Mouse (Mus musculus) frontal cortex, postnatal 25 days (tissue): ENCODE measurements at regions not wholly inside any gene's neighbourhood (a gene's known extent, or its start where the extent isn't known, plus 50 kb on each side); places are given as distances from the start of the nearest gene placed in this dataset.
"Not testable (repeated sequence)": the region's sequence is repeated elsewhere in the genome, so short reads cannot be mapped to it uniquely, and the experiment has no call there.

Experiments used
- DNase-seq, 2 experiments: peaks; one replicate each; pipeline ENCODE4 v3.0.0; 2022; ENCODE audit warnings: low spot score in 2 of 2

GRCm38 (mm10) chr11:71285193-71285592, 54.7 kb upstream of the Nlrp1b start:
- no peak for DNase-seq

DNA sequence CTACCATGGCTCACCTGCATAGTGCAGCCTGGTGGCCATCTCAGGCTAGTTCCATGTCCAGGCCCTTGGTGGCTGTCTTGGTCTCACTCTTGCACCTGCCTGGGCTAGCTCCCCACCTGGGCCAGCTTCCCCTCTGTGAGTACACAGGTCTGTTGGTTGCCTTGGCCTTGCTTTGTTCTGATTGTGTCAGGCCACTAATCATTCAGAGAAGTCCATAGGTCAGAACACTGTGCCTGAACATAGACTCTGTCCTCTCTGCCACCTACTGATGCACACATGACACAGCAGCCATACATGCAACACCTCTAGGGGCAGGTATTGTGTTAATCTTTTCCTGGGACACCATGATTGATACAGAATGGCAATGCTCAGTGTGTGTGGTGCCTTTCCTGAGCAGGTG, 57.7 kb upstream of the Nlrp1b start:
- not testable (repeated sequence) for DNase-seq

DNA sequence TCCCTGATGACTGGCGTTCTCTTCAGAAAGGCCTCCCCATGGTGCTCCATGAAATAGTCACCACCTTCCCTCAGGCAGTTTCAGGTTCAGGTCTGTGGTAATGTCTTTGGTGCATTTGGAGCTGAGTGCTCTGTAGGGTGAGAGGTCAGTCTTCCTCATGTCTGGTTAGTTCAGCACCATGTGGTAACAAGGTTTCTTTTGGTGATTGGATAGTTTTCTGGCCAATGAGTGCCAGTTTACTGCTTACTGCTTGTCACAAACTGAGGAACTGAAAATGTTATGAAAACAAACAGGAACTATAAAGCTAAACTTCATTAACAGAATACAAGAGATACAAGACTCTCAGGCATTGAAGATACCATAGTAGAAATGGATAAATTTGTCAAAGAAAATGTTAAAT, 59.0 kb upstream of the Nlrp1b start:
- DNase-seq, result no peak

DNA sequence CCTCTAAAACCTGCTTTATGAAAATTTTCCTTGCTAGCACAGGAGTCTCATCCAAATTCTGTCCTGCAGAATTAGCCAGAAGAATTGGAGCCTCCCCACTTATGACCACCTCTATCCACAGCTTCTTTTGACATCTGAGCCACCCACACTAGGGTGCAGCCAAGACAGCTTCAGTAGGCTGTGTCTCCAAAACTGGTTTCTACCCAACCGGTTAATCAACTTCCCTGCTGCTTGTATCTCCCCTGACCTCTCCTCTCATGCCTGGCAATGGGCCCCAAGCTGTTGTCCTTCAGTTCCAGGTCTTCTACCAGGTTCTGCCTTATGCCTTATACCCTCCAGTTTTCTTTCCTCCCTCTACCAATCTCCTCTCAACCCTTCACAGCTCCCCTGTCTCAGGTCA, 68.9 kb upstream of the Nlrp1b start:
- no peak for DNase-seq

DNA sequence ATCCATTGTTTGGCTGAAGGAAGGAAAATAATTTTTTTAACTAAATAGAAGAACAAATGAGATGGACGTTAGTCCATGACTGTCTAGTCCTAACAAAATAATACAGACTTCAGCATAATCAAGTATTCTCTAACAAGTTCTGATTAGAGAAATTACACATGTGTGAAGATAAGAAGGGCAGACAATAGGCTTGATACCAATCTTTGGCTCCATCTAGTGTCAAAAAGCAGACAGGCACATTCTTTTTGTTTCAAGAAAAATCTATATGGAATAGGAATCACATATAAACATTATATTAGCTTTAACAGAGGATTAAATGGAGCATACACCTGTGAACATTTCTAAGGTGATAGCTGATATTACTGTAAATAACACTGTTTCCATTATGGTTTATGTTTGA, 92.9 kb upstream of the Nlrp1b start:
- no peak for DNase-seq

DNA sequence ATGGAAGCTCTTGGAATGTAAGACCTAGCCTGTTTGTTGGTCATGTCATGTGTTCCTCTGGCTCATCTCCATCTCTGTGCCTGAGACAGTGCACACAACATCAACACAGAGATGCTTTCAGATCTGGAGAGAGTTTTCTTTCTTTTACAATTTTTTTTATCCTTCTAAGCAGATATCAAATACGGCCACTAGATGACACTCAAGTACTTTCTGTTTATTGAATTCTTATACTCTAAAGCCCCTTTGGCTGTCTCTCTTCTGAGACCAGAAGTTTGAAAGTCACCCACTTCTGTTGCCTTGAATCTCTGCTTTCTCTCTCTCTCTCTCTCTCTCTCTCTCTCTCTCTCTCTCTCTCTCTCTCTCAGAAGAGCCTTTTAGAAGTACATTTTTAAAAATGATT, 106.9 kb upstream of the Nlrp1b start:
- DNase-seq, result no peak

DNA sequence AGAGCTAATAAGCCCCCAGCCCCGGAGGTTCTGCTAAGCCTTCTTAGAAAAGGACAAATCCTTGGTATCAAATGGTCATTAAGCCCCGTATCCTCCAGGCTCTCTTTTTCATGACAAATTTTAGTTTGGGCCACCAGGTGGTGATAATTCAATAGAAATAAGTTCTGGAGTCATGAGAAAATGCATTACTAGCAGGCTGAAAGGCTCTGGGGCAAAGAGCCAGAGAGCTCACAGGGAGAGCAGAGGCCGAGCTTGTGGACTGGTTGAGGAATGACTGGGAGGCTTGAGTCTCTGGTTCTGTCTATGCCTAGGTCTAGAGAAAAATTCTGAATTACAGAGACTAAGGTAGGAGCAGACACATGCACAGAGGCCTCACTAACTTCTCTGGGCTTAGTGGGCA, 115.5 kb upstream of the Nlrp1b start:
- DNase-seq, result peak; percentile 4 to 23

DNA sequence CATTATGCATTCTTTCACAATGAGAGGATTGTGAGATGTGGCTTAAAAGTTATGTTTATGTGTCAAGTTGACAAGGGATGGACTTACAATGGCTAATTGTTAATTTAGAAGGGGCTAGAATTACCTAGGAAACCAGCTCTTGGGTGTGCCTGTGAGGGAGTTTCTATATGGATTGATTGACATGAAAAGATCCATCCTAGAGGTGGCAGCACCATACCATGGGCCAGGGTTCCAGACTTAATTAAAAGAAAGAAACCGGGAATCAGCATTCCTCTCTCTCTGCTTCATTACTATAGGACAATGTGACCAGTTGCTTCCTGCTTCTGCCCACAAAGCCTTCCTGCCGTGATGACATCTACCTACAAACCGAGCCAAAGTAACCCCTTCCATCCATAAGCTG, 126.6 kb upstream of the Nlrp1b start:
- DNase-seq, result no peak

DNA sequence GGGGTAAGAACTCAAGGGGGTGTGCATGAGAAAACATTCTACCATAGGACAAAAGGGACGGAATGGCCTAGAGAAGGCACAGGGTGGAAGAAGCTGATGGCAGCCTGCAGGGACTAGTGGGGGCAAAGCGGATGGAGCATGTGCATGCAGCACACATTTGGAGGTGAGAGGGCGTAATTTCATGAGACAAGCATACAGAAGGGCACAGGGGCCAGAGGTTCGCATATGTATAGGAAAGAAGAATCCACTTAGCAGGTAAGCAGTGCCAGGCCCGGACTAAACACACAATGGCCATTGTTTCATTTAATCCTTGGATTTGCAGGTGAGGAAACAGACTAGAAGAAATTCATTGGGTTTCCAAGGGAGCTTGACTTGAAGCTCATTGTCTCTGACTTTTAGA, 130.3 kb upstream of the Nlrp1b start:
- DNase-seq, result no peak

DNA sequence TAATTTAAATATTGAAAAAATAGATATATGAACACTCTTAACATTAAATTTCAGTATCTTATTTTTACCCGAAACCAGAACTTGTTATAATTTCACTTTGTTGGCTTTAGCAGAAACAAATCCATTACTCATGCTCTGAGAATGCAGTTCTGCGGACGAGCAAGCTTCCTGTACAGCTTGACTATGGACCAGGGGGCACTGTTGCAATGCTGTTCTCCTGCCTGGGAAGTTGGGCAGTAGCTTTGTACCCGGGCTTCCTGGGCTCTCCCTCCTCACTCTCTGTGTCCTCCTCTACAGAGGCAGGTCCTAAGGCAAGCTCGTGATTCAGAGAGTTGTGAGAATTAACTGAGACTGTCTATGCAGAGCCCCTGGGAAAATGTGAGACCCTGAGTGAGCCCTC, 141.3 kb upstream of the Nlrp1b start:
- DNase-seq, result no peak

DNA sequence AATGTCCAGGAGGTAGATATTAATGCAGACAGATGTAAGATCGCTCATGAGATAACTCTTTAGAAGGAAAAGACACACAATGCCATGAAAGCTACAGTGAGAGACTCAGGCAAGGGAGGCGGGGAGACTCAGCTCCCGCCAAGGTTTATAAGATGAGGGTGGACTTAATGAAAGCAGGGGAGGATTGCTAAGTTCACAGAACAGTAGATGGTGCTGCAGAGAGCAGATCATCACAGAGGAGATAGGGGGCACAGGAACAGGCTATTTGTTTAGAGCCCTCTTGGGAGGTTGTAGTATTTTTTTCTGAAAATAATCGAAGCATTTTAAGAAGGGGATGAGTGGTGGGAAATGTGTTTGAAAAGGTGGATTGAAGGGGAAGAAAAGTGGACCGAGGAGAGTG, 144.6 kb upstream of the Nlrp1b start:
- no peak for DNase-seq

DNA sequence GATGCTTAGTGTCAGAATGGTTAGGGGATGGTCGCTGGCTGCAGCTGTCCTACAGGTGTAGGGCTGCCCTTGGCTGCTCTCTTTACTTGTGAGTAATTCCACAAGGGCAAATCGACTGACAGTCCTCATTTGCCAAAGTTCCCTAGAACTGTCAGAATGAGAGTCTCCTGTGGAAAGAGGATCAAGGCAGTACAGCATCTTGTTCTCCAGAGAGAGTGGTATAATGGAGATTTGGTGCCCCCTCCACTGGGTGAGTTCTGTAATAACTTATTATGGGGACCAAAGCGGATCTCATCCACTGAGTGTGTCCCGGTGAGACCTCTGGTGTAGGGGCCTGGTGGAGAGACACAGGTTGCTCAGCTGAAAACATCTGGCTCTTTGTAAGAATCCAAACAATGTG, 157.9 kb upstream of the Nlrp1b start:
- DNase-seq, result no peak

- no peak for DNase-seq
These were observed 159.1 kb upstream of the Nlrp1b start for GRCm38 (mm10) chr11:71389659-71390058.

GRCm38 (mm10) chr11:71390151-71390550, 159.6 kb upstream of the Nlrp1b start:
- DNase-seq, result no peak

DNA sequence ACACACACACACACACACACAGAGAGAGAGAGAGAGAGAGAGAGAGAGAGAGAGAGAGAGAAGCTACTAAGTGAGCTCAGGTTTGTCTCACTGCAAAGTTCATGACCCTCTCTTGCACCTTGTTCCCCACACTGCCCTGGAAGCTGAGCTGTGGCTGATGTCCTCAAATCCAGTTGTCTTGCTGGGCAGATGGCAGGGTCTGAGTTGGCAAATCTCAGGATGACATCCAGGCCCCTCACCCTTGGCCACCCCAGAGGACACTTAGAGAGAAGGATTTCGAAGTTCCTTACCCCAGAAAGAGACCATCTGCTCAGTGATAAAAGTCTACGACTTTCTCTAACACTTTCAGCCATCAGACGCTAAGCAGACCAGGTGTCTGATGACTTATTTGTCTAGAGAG, 160.1 kb upstream of the Nlrp1b start:
- DNase-seq, result no peak

GRCm38 (mm10) chr11:71393406-71393805, 162.9 kb upstream of the Nlrp1b start:
- DNase-seq, result no peak

DNA sequence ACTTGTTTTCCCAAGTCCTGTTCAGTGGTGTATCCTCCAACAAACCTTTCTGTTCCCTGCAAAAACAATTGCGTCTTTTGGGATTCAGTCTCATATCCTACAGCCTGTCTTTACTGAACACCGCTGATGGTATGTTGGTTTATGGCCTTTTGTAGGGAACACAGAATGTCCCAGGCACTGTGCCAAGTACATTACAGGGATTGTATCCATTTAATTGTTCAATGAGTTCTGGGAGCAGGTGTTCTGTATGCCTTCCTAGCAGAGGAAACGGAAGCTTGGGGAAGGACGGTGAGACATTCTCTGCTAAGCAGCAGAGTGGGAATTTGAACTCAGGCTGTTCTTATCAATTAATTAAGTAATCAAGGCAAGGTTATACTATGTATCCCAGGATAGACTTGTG, 164.5 kb upstream of the Nlrp1b start:
- no peak for DNase-seq

DNA sequence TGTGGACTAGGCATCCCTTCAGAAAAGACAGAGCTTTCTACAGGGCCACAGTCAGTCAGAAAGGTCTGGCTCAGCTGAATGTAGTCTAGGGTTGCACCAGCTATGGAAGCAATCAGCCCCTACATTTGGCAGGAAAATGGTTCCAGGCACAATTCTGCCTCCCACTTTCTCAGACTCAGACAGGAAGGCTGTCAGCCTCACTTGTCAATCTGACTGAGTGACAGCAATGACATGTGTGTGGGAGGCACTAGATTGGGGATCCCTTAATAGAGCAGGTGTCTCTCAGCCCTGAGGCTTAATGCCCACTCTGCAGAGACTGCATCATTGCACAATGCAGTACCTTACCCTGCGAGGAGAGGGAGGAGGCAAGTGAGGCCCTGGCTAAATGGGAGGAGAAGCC, 165.1 kb upstream of the Nlrp1b start:
- no peak for DNase-seq

DNA sequence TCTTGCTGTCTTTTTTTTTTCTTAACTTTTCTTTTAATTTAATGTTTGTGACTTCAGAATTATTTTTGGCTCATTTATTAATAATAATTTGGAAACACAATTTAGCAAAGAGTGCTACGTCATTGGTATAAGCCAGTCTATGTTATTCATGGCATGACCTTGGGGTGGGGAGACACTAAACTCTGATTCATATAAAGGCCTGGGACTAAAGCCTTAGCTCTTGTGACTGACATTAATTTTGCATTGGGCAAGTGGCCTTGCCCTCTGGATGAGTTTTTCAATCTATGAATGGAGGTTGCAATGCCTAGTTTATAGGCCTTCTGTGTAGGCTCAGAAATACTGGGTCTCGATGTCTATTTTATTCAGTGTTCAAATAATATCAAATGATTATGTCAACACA, 169.8 kb upstream of the Nlrp1b start:
- DNase-seq, result no peak

DNA sequence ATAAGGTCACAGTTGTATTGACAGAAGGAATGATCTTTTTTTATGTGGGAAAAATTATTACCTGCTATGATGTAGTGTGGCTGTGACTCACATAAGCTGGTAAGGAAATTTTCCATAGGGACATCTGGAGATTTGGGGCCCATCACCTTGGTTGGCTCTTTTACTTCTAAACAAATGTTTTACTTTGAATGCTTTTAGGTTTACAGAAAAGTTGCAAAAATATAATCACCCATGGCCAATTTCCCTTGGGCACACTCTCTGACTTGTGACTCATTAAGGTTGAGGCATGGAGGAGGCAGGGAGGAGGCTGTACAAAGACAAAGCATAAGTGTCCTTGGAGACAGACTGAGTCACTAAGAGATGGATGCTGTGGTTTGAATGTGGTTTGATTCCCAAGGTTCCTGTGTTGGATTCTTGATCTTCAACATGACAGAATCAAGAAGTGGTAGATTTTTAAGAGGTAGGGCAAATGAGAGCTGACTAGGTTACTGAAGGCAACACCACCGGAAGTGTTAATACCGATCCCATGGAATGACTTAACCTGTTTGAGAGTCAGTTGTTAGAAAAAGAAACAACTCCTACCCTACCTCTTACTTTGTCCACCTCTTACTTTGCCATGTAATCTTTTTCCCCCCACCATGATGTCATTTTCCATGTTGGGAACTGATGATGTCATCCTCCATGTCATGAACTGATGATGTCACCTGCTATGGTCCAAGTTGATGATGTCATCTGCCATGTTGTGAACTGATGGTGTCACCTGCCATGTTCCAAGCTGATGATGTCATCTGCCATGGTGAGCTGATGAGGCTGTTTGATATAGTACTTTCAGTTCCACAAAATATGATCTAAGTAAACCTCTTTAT, 171.1 kb upstream of the Nlrp1b start:
- no peak for DNase-seq

- DNase-seq, result no peak
These were observed 173.8 kb upstream of the Nlrp1b start for GRCm38 (mm10) chr11:71404361-71404760.

GRCm38 (mm10) chr11:71407043-71407442, 176.5 kb upstream of the Nlrp1b start:
- no peak for DNase-seq

DNA sequence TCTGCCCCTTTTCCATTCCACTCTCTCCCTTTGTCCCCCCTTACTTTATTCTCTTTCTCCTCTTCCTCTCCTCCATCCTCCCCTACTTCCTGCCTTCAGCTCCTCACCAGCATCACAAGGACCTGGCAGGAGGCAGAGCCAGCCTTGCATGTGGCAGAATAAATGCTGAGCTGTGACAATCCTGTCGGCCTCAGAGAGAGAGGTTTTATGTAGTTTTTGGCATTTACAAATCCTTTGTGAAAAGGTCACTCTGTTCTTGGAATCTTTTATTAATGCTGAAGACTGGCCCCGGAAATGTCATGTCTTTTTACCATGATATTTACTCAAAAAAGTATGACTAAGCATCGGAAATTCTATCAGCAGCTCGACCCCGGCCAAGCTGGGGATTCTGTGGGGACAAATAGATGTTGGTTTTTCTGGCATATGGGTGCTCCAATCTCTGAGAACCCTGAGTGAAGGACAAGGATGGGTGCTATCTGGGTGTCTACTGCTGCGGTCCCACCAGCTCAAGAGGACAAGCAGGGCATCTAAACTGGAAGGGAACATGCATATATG, 178.8 kb upstream of the Nlrp1b start:
- DNase-seq, result no peak

GRCm38 (mm10) chr11:71410582-71410981, 180.0 kb upstream of the Nlrp1b start:
- no peak for DNase-seq
